Mouse (Mus musculus): Measurements from ENCODE around the gene Tcap. TPM values are rescaled to one million over a fixed set of nuclear protein-coding genes. Genes with fewer than 3 reads are reported as not detected.

The Tcap gene
- 0.21 and 0.35 TPM in 2 replicates for polyA plus RNA-seq (2015; fragmentation: Nextera tagmentation; extraction: Ambion mirVana)

- H3K4me1 ChIP-seq (replicated peaks): peaks cover 18% of the 10 kb centered on the region
- H3K27ac ChIP-seq: no peak within 1 kb of the TSS
- no peak for ATAC-seq (ENCODE audit: low FRiP score)
- 69% methylated on average over 14 of the region's 14 CpGs for WGBS
- H3K9me3 ChIP-seq: no peaks in the 10 kb centered on the region
- H3K4me3 ChIP-seq: no peak within 1 kb of the TSS
- H3K36me3 ChIP-seq: peaks cover 29% of the 10 kb centered on the region
- peaks cover 52% of the 10 kb centered on the region for H3K27me3 ChIP-seq
- no peak within 1 kb of the TSS for H3K4me2 ChIP-seq
- H3K9ac ChIP-seq: peak within 1 kb of the TSS; percentile 39; the same call in 1 of the 2 replicates
These were observed at the start of gene Tcap for GRCm38 (mm10) chr11:98383261-98384030. Tcap (plus strand) TSS chr11:98383811.

- H3K4me3 ChIP-seq: peak overlapping the region; percentile 31
- peaks cover 46% of the 10 kb centered on the region for H3K4me1 ChIP-seq (replicated peaks)
- ATAC-seq (ENCODE audit: low FRiP score): peak; percentile 41; the same call in 1 of the 2 replicates
- H3K9me3 ChIP-seq: no peaks in the 10 kb centered on the region
- H3K9ac ChIP-seq: peak overlapping the region; percentile 68
- peak overlapping the region; percentile 83 for H3K27ac ChIP-seq
- H3K36me3 ChIP-seq: no peaks in the 10 kb centered on the region
- peak overlapping the region; percentile 56 for H3K4me2 ChIP-seq
- H3K27me3 ChIP-seq: peaks cover 99% of the 10 kb centered on the region
- 2% methylated on average over 38 of the region's 41 CpGs for WGBS
These were observed 49.5 kb upstream of the Tcap start for GRCm38 (mm10) chr11:98333981-98334741.

- WGBS: 6% methylated on average over 9 of the region's 9 CpGs
- no peak overlapping the region for H3K9ac ChIP-seq
These were observed 48.4 kb upstream of the Tcap start for GRCm38 (mm10) chr11:98335250-98335649.

GRCm38 (mm10) chr11:98336245-98337107 is 47.1 kb upstream of the Tcap start:
- ATAC-seq (ENCODE audit: low FRiP score): no peak
- 21% methylated on average over 13 of the region's 13 CpGs for WGBS
- Histone ChIP-seq H3K4me3 (no peak overlapping the region), H3K9ac (no peak overlapping the region), H3K27ac (no peak overlapping the region), H3K4me2 (no peak overlapping the region), H3K27me3 (peaks cover 98% of the 10 kb centered on the region), H3K9me3 (no peaks in the 10 kb centered on the region), H3K36me3 (no peaks in the 10 kb centered on the region), H3K4me1 (replicated peaks) (peaks cover 54% of the 10 kb centered on the region)

More at GRCm38 (mm10) chr11:98335250-98335649, 48.4 kb upstream of the Tcap start:
- peaks cover 57% of the 10 kb centered on the region for H3K4me1 ChIP-seq (replicated peaks)
- no peak overlapping the region for H3K4me2 ChIP-seq
- no peak overlapping the region for H3K4me3 ChIP-seq
- no peak for ATAC-seq (ENCODE audit: low FRiP score)
- no peaks in the 10 kb centered on the region for H3K9me3 ChIP-seq
- H3K27ac ChIP-seq: no peak overlapping the region
- peaks cover 99% of the 10 kb centered on the region for H3K27me3 ChIP-seq
- no peaks in the 10 kb centered on the region for H3K36me3 ChIP-seq

- peaks cover 57% of the 10 kb centered on the region for H3K4me1 ChIP-seq (replicated peaks)
- peak overlapping the region; percentile 79 for H3K9ac ChIP-seq
- peak overlapping the region; percentile 50 for H3K4me3 ChIP-seq
- H3K9me3 ChIP-seq: no peaks in the 10 kb centered on the region
- no peaks in the 10 kb centered on the region for H3K36me3 ChIP-seq
- peaks cover 89% of the 10 kb centered on the region for H3K27me3 ChIP-seq
- peak overlapping the region; percentile 95 for H3K27ac ChIP-seq
- peak overlapping the region; percentile 90 for H3K4me2 ChIP-seq
- under 1% methylated on average over 46 of the region's 57 CpGs for WGBS
- no peak for ATAC-seq (ENCODE audit: low FRiP score)
These were observed 45.1 kb upstream of the Tcap start for GRCm38 (mm10) chr11:98338507-98338961.

- ATAC-seq (ENCODE audit: low FRiP score): no peak; the same call in 1 of the 2 replicates
- Histone ChIP-seq H3K27me3 (peaks cover 89% of the 10 kb centered on the region), H3K4me2 (peak overlapping the region; percentile 90), H3K9ac (peak overlapping the region; percentile 79), H3K27ac (peak overlapping the region; percentile 95), H3K4me1 (replicated peaks) (peaks cover 51% of the 10 kb centered on the region), H3K4me3 (peak overlapping the region; percentile 50), H3K36me3 (no peaks in the 10 kb centered on the region), H3K9me3 (no peaks in the 10 kb centered on the region)
- 1% methylated on average over 19 of the region's 19 CpGs for WGBS
These were observed 44.5 kb upstream of the Tcap start for GRCm38 (mm10) chr11:98339071-98339501.

GRCm38 (mm10) chr11:98339679-98340287 is 43.8 kb upstream of the Tcap start:
- peak overlapping the region; percentile 79 for H3K9ac ChIP-seq
- peak overlapping the region; percentile 90 for H3K4me2 ChIP-seq
- WGBS: 3% methylated on average over 11 of the region's 11 CpGs
- peaks cover 44% of the 10 kb centered on the region for H3K4me1 ChIP-seq (replicated peaks)
- no peaks in the 10 kb centered on the region for H3K9me3 ChIP-seq
- peak overlapping the region; percentile 95 for H3K27ac ChIP-seq
- H3K36me3 ChIP-seq: no peaks in the 10 kb centered on the region
- H3K4me3 ChIP-seq: peak overlapping the region; percentile 50; the same call in 1 of the 2 replicates
- peaks cover 87% of the 10 kb centered on the region for H3K27me3 ChIP-seq
- ATAC-seq (ENCODE audit: low FRiP score): no peak; the same call in 1 of the 2 replicates

- no peaks in the 10 kb centered on the region for H3K9me3 ChIP-seq
- no peaks in the 10 kb centered on the region for H3K36me3 ChIP-seq
- ATAC-seq (ENCODE audit: low FRiP score): no peak
- WGBS: 5% methylated on average over 4 of the region's 4 CpGs
- H3K27me3 ChIP-seq: peaks cover 85% of the 10 kb centered on the region
- H3K4me1 ChIP-seq (replicated peaks): peaks cover 37% of the 10 kb centered on the region
- peak overlapping the region; percentile 95 for H3K27ac ChIP-seq
- H3K9ac ChIP-seq: no peak overlapping the region
- H3K4me3 ChIP-seq: no peak overlapping the region
- H3K4me2 ChIP-seq: no peak overlapping the region
These were observed 43.0 kb upstream of the Tcap start for GRCm38 (mm10) chr11:98340597-98340996.

GRCm38 (mm10) chr11:98341174-98341573 is 42.4 kb upstream of the Tcap start:
- Histone ChIP-seq H3K9ac (no peak overlapping the region), H3K27ac (no peak overlapping the region), H3K27me3 (peaks cover 84% of the 10 kb centered on the region), H3K36me3 (no peaks in the 10 kb centered on the region), H3K9me3 (no peaks in the 10 kb centered on the region), H3K4me2 (no peak overlapping the region), H3K4me3 (no peak overlapping the region), H3K4me1 (replicated peaks) (peaks cover 37% of the 10 kb centered on the region)
- no peak for ATAC-seq (ENCODE audit: low FRiP score)
- 53% methylated on average over 4 of the region's 4 CpGs for whole genome bisulfite sequencing

GRCm38 (mm10) chr11:98342000-98342945 is 41.3 kb upstream of the Tcap start:
- no peaks in the 10 kb centered on the region for H3K9me3 ChIP-seq
- peak; percentile 44 for ATAC-seq (ENCODE audit: low FRiP score)
- H3K36me3 ChIP-seq: no peaks in the 10 kb centered on the region
- H3K27me3 ChIP-seq: peaks cover 84% of the 10 kb centered on the region
- H3K4me2 ChIP-seq: peak overlapping the region; percentile 49
- H3K4me3 ChIP-seq: peak overlapping the region; percentile 19; the same call in 1 of the 2 replicates
- H3K27ac ChIP-seq: peak overlapping the region; percentile 74
- WGBS: 2% methylated on average over 27 of the region's 29 CpGs
- 0 out of 2 replicates have a peak overlapping the region, but pooled peaks have one; percentile 47 for H3K9ac ChIP-seq
- peaks cover 40% of the 10 kb centered on the region for H3K4me1 ChIP-seq (replicated peaks)
